Mouse (Mus musculus) heart, postnatal 0 days (tissue): ENCODE measurements around the gene 6330409D20Rik.

Experiments used
- CTCF ChIP-seq: IDR thresholded peaks from 2 replicates; pipeline ENCODE4 v1.5.1; 2016; ENCODE audit warnings: antibody characterized with exemption, control low read depth, low read depth
- EP300 ChIP-seq: IDR thresholded peaks from 2 replicates; pipeline ENCODE4 v1.6.1; 2016; ENCODE audit warnings: antibody characterized with exemption, low read depth

DNA sequence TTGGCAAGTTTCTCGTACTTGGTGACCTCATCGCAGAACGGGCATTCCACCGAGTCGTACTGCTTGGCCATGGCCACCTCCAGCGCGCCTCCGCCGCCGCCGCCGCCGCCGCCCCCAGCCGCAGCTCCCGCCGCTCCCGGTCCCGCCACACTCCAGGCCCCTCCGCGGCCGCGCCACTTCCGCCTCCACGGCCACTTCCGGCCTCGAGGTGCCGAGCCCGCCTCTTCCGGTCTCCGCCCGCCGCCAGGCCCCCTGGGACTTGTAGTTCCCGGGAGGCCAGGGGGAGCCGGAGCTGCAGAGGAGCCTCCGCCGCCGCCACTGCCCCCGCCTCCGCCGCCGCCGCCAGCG lies 28.3 kb downstream of the 6330409D20Rik start:
- no peak for TF ChIP-seq EP300
- TF ChIP-seq CTCF, result no peak
